Mouse (Mus musculus) gastrocnemius, adult 2 months (tissue): ENCODE measurements around the gene Abracl. TPM values are rescaled to one million over a fixed set of nuclear protein-coding genes. Genes with fewer than 3 reads are reported as not detected.

Source experiments
- DNase-seq: peaks from one replicate; pipeline ENCODE4 v3.0.0; 2022
- H3K27ac ChIP-seq: fragments of 200-600 bp; 2 replicates; pipeline ENCODE4 v1.8.1; 2022; ENCODE audit warnings: mild to moderate bottlenecking
- H3K4me3 ChIP-seq: fragments of 200-600 bp; 2 replicates; pipeline ENCODE4 v1.8.1; 2022; ENCODE audit warnings: mild to moderate bottlenecking, moderate library complexity
- CTCF ChIP-seq: fragments of 200-600 bp; IDR thresholded peaks from 2 replicates; pipeline ENCODE4 v1.8.1; 2022; ENCODE audit warnings: antibody characterized with exemption, mild to moderate bottlenecking, moderate library complexity
- intact Hi-C: fragments of 180-260 bp; cut with DNase I; formaldehyde crosslinking; loops from one replicate; pipeline ENCODE4 v1.15.1; 2025
- total RNA-seq, 2 experiments: library from RNA; stranded (reverse); gene quantifications; 2 replicates each; pipeline ENCODE4 v1.2.3; 2021

The Abracl gene
- total RNA-seq, 2 experiments from 2014 or later: 2.1 to 3.2 TPM

DNA sequence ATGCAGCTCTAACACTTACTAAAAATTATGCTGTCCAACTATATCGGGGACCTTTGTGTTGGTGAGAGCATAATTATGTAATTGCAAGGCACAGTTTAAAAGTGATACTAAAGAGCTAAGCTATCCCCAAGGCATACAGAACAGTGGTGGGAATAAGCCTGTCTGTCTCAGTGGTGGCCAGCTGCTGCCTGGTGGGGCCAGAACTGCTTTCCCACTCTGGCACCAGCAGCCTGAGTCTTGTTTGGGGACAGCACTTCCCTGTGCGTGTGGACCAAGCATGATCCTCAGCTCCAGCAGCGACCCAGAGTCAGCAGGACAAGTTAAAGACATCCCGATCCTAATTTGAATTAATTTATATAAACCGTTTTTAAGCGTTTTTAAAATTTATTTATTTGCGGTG lies 2.6 kb downstream of the Abracl start:
- no peak for DNase-seq
- no peak overlapping the region for H3K27ac ChIP-seq
- intact Hi-C loops: loop anchor here (5.0 kb wide), 1 partner anchor 68 kb away; no protein-coding TSS in a partner anchor
- no peak overlapping the region for H3K4me3 ChIP-seq
- TF ChIP-seq CTCF: no peak

DNA sequence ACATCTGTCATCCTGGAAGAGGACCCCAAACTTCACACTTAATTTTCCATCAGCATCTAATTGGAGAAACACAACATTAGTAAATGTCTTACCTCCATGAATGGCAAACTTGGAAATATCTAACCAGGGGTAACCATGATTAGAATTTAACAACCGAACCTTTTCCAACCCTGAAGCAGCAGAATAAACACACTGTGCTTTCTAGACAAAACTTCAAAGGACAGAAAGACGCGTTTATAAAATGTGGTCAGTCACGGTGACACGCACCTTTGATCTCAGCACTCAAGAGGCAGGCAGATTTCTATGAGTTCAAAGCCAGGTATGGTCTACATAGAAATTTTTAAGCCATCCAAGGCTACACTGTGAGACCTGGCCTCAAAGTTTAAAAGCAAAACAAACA lies 11.3 kb downstream of the Abracl start:
- TF ChIP-seq CTCF: no peak
- DNase-seq: no peak
- intact Hi-C loops: no loop called here
- Histone ChIP-seq H3K4me3 (no peak overlapping the region), H3K27ac (no peak overlapping the region)

- H3K4me3 ChIP-seq: no peak overlapping the region
- intact Hi-C loops: no loop called here
- no peak for DNase-seq
- H3K27ac ChIP-seq: no peak overlapping the region
- no peak for TF ChIP-seq CTCF
Measured at GRCm38 (mm10) chr10:18009744-18010143, 13.3 kb downstream of the Abracl start.

- no peak for DNase-seq
- TF ChIP-seq CTCF: no peak
- Histone ChIP-seq H3K27ac (no peak overlapping the region), H3K4me3 (no peak overlapping the region)
- intact Hi-C loops: no loop called here
Measured at GRCm38 (mm10) chr10:18008118-18008517, 15.0 kb downstream of the Abracl start.

DNA sequence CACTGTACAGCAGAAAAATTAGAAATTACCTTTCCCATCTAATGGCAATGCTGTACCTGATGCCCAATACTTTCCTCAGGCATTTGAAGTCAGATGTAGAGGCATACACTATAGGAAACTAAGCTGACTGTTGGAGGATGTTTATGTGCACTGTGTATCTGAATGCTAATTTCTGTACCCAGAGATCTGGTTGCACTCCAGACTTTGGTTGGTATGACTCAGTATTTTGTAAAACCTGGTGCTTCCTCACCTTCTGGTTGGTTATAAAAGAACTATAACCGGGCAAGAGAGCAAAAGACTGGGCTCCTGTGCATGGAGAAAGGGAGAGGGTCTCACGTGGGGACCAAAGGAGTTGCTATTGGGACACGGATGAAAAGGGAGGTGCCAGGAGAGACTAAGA lies 15.8 kb downstream of the Abracl start:
- Histone ChIP-seq H3K4me3 (no peak overlapping the region), H3K27ac (no peak overlapping the region)
- intact Hi-C loops: no loop called here
- no peak for TF ChIP-seq CTCF
- no peak for DNase-seq

DNA sequence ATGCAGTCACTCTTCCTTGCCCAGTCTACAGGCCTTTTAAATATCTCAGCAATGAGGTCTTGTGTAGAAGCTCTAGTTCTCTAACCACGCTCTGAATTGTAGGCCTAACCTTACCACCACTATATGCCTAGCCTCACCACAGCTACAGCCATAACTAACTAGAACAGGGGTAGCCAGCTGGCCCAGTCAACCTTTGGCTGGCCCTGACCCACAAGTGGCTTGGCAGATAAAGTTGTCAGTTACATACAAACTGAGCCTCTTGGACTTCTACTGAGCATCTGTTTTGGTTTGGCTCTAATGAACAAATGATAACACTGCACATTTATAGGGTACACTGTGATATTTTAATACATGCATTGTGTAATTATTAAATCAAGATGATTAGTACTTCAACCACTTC lies 16.3 kb downstream of the Abracl start:
- peak; percentile 72 for DNase-seq
- intact Hi-C loops: no loop called here
- H3K27ac ChIP-seq: no peak overlapping the region
- no peak overlapping the region for H3K4me3 ChIP-seq
- no peak for TF ChIP-seq CTCF

GRCm38 (mm10) chr10:18005136-18005955 lies 17.7 kb downstream of the Abracl start:
- no peak for TF ChIP-seq CTCF
- Histone ChIP-seq H3K27ac (no peak overlapping the region), H3K4me3 (no peak overlapping the region; the same call in 1 of the 2 replicates)
- no peak for DNase-seq
- intact Hi-C loops: no loop called here

DNA sequence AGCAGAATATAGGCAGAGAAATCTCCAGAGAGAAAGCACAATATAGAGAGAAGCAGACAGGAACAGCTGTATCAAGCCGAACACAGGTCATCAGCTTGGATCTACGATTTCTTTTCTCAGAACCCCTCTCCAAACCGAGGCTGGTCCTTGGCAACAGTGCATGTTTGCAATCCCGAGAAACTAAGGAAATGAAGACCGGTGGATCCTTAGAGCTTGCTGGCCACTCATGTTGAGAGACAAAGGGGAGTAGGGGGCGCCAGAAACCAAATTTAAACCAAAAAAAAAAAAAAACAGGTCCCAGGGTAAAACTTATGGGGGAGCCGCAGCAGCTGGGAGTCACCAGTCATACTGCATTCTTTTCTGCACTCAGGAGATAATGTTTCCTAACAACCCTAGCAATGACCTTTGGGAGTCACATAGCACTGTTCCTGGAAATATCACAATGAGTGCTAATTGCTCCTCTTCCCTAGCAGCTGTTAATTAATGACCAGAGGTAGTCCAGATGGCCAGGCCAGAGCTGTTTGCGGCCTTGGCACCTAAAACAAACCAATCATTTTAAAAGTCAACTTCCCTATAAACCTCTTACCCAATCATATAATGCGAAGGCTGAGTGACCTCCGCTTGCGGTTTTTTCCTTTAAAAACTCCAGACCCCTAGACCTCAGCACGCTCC lies 19.0 kb downstream of the Abracl start:
- no peak for DNase-seq
- no peak for TF ChIP-seq CTCF
- Histone ChIP-seq H3K27ac (no peak overlapping the region), H3K4me3 (no peak overlapping the region)
- intact Hi-C loops: no loop called here

DNA sequence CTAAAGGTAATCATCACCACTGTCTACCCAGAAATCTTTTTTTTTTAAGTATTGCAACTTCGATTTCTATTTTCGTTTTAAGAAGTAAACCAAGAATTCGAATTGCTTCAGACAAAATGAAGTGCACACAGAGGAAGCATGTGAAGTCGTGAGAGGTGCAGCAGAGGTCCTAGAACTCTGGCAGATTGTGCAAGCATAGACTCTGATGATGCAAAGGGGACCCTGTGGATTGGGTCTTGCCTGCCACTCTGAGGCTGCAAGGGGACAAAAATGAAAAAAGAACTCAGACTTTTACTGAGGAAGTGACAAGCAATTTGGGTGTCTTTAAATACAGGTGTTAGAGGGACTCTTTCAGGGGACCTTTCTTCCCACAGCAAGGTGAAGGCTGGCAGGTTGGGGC lies 32.5 kb downstream of the Abracl start:
- TF ChIP-seq CTCF: no peak
- intact Hi-C loops: no loop called here
- H3K27ac ChIP-seq: no peak overlapping the region
- no peak for DNase-seq
- H3K4me3 ChIP-seq: no peak overlapping the region

- Histone ChIP-seq H3K4me3 (no peak overlapping the region), H3K27ac (no peak overlapping the region)
- intact Hi-C loops: no loop called here
- DNase-seq: no peak
- TF ChIP-seq CTCF: no peak
Measured at GRCm38 (mm10) chr10:17989136-17989535, 34.0 kb downstream of the Abracl start.

DNA sequence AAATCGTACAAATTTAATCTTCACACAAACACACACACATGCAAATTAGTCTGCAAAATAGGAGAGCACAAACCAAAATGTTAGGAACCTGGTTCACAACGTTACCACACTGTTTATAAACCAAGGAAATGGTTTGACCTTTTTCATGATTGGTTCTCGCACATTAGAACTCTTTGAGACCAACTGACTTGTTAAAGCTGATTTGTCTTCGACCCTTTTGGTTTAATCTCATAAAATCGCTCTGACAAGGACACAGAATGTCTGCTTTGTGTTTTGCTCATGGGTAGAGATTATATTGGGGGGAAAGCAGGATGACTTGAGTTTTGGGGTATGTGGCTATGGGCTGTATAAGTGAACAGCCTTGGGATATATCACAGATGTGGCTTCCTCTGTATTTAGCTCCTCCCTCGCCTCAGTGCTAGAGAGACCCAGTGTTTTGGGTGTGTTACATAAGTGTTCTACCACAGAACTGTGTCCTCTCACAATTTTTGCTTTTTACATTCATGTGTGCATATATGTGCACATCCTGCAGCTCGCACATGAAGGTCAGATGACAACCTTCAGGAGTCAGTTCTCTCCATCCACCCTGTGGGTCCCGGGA lies 35.2 kb downstream of the Abracl start:
- no peak for DNase-seq
- Histone ChIP-seq H3K4me3 (no peak overlapping the region), H3K27ac (no peak overlapping the region)
- no peak for TF ChIP-seq CTCF
- intact Hi-C loops: no loop called here

GRCm38 (mm10) chr10:17983313-17983712 lies 39.8 kb downstream of the Abracl start:
- peak; percentile 84 for DNase-seq
- no peak overlapping the region for H3K27ac ChIP-seq
- intact Hi-C loops: no loop called here
- H3K4me3 ChIP-seq: no peak overlapping the region
- TF ChIP-seq CTCF: no peak

DNA sequence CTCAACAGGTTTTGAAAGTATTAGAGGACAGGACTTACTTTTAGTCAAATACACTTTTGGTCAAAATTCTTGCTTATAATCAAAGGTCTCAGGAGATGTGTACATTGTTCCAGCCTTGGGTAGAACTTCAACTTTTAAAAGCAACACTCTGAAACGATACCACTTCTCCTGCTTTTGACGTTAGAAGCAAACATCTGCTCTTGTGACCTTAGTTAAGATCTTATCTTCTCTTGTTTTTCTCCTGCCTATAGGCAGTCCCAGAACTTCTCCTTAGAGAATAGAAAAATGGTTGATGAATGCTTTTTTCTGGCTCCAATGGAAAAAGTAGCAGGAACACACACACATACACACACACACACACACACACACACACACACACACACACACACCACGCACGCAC lies 57.0 kb downstream of the Abracl start:
- intact Hi-C loops: no loop called here
- H3K4me3 ChIP-seq: no peak overlapping the region
- no peak overlapping the region for H3K27ac ChIP-seq
- TF ChIP-seq CTCF: no peak
- no peak for DNase-seq

Other genes with a start within 250 kb of the Abracl start
- 100 to 1,000 TPM; 399 to 405 TPM for gene Txlnb, start 227.1 kb downstream of the Abracl start, total RNA-seq
- gene Heca, start 75.2 kb downstream of the Abracl start, total RNA-seq: 10 to 100 TPM; 17.1 to 18.6 TPM
- 10 to 100 TPM; 22.8 to 25.3 TPM for gene Reps1, start 32.6 kb upstream of the Abracl start, total RNA-seq
- not detected for gene Ect2l, start 187.6 kb upstream of the Abracl start, total RNA-seq
- 1 to 10 TPM; 7.6 to 9.1 TPM for gene Ccdc28a, start 211.7 kb upstream of the Abracl start, total RNA-seq